Mouse (Mus musculus): ENCODE results near the gene Hectd2. TPM values are rescaled to one million over a fixed set of nuclear protein-coding genes. Genes with fewer than 3 reads are reported as not detected.

Gene Hectd2
- total and polyA plus RNA-seq, 3 experiments = 0.12 to 2.0 TPM; not detected in 1

DNA sequence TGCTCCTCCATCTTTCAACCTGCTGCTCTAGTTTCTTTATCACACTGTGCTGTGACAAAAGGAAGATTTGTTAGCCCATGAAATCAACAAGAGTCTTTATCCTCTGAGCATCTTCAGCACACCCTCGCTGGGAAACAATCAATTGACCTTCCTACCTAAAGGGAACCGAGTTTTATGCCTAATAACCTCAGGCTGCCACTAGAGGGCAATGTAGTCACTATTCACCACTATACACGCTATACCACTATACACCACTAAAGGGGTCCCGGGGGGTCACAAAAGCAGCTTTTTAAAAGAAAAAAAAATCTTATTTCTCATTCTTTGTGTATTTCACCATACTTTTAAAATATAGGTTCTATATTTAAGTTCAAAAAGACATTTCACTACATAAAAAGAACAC is 15.9 kb upstream of the Hectd2 start:
- peaks cover 3 to 6% of the 10 kb centered on the region in 2 experiments; a peak in 3 of 4 replicates for H3K27me3 ChIP-seq (ENCODE audit: control insufficient read depth in 1 of 2, insufficient read depth in 2 of 2, low read length in 2 of 2)
- no peaks in the 10 kb centered on the region for H3K4me1 ChIP-seq (ENCODE audit: control insufficient read depth in 1 of 2, insufficient read depth in 2 of 2, low read length in 2 of 2)
- H3K27ac ChIP-seq (ENCODE audit: control insufficient read depth, low read depth, low read length) = no peak overlapping the region
- no peak overlapping the region for H3K9ac ChIP-seq (ENCODE audit: control insufficient read depth, low read depth, low read length, poor library complexity, severe bottlenecking)
- no peaks in the 10 kb centered on the region for H3K9me3 ChIP-seq (replicated peaks; ENCODE audit: insufficient read depth, low read length)
- no peaks in the 10 kb centered on the region for H3K79me2 ChIP-seq (ENCODE audit: control insufficient read depth, insufficient read depth, low read length, poor library complexity)
- H3K36me3 ChIP-seq (ENCODE audit: control insufficient read depth in 1 of 2, insufficient read depth in 2 of 2, low read length in 2 of 2) = no peaks in the 10 kb centered on the region
- TF ChIP-seq ZC3H11A (IDR thresholded peaks at IDR 0.05; ENCODE audit: low read depth, low read length) (peak; percentile 45; the same call in 1 of the 2 replicates), MYB (IDR thresholded peaks at IDR 0.05; ENCODE audit: low read depth, low read length) (no peak), MYC (IDR thresholded peaks at IDR 0.05; ENCODE audit: low read depth, low read length) (no peak), GATA1 (IDR thresholded peaks at IDR 0.05; ENCODE audit: low read depth, low read length) (no peak), ZNF384 (IDR thresholded peaks at IDR 0.05; ENCODE audit: low read depth, low read length) (no peak), USF2 (IDR thresholded peaks at IDR 0.05; ENCODE audit: borderline replicate concordance in 1 of 2, insufficient read depth in 1 of 2, low read depth in 1 of 2, low read length in 2 of 2) (no peak), E2F4 (IDR thresholded peaks at IDR 0.05; ENCODE audit: borderline replicate concordance, low read depth, low read length) (no peak), TCF12 (IDR thresholded peaks at IDR 0.05; ENCODE audit: low read depth, low read length) (no peak), SMC3 (IDR thresholded peaks at IDR 0.05; ENCODE audit: low read depth, low read length) (peak; percentile 75), EP300 (IDR thresholded peaks at IDR 0.05; ENCODE audit: low read depth in 1 of 2, low read length in 2 of 2) (no peak), BHLHE40 (IDR thresholded peaks at IDR 0.05; ENCODE audit: borderline replicate concordance, low read depth, low read length) (no peak), CTCF (IDR thresholded peaks at IDR 0.05 in 2 of 3, conservative IDR thresholded peaks at IDR 0.05 in 1 of 3; ENCODE audit: control insufficient read depth in 1 of 3, insufficient read depth in 1 of 3, low read depth in 2 of 3, low read length in 3 of 3, poor library complexity in 1 of 3, severe bottlenecking in 1 of 3) (peak; percentile 43 to 87 (median 84)), RAD21 (IDR thresholded peaks at IDR 0.05; ENCODE audit: low read depth, low read length) (peak; percentile 74), TAL1 (IDR thresholded peaks at IDR 0.05; ENCODE audit: low read length) (no peak)
- DNase-seq (ENCODE audit: low read depth, low spot score) = peak; percentile 67
- H3K4me3 ChIP-seq (ENCODE audit: control insufficient read depth in 1 of 2, insufficient read depth in 1 of 2, low read depth in 2 of 2, low read length in 2 of 2) = no peak overlapping the region

DNA sequence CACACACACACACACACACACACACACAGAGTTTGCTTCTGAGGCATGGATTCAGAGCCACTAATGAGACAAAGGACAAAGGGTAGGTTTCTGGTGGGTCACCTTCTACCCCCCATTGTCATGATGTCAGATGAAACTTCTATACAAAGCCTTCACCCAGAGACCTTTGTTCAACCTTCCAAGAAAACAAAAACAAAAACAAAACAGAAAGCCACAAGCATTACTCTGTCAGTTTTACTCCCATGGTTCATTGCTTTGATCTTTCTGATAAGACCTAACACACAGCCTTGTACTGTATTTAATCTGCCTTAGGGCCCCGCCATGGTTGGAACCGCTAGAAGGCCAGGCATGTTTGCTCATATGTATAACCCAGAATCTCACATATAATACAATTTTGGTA is 15.1 kb upstream of the Hectd2 start:
- Histone ChIP-seq H3K9ac (ENCODE audit: control insufficient read depth, low read depth, low read length, poor library complexity, severe bottlenecking) (no peak overlapping the region), H3K36me3 (ENCODE audit: control insufficient read depth in 1 of 2, insufficient read depth in 2 of 2, low read length in 2 of 2) (no peaks in the 10 kb centered on the region), H3K4me3 (ENCODE audit: control insufficient read depth in 1 of 2, insufficient read depth in 1 of 2, low read depth in 2 of 2, low read length in 2 of 2) (no peak overlapping the region), H3K27me3 (ENCODE audit: control insufficient read depth in 1 of 2, insufficient read depth in 2 of 2, low read length in 2 of 2) (peaks cover 3 to 6% of the 10 kb centered on the region in 2 experiments; a peak in 3 of 4 replicates), H3K79me2 (ENCODE audit: control insufficient read depth, insufficient read depth, low read length, poor library complexity) (no peaks in the 10 kb centered on the region), H3K4me1 (ENCODE audit: control insufficient read depth in 1 of 2, insufficient read depth in 2 of 2, low read length in 2 of 2) (no peaks in the 10 kb centered on the region), H3K27ac (ENCODE audit: control insufficient read depth, low read depth, low read length) (no peak overlapping the region), H3K9me3 (replicated peaks; ENCODE audit: insufficient read depth, low read length) (no peaks in the 10 kb centered on the region)
- no peak for TF ChIP-seq CHD2 (IDR thresholded peaks at IDR 0.05; ENCODE audit: low read length)
- TF ChIP-seq ETS1 (IDR thresholded peaks at IDR 0.05; ENCODE audit: low read depth, low read length) = no peak
- TF ChIP-seq MYC (IDR thresholded peaks at IDR 0.05; ENCODE audit: low read depth, low read length) = no peak
- no peak for TF ChIP-seq NRF1 (IDR thresholded peaks at IDR 0.05; ENCODE audit: insufficient read depth, low read depth, low read length, poor library complexity, severe bottlenecking)
- TF ChIP-seq ZKSCAN1 (IDR thresholded peaks at IDR 0.05; ENCODE audit: low read depth, low read length) = no peak
- TF ChIP-seq GABPA (IDR thresholded peaks at IDR 0.05; ENCODE audit: low read depth, low read length) = no peak
- TF ChIP-seq USF2 (IDR thresholded peaks at IDR 0.05; ENCODE audit: borderline replicate concordance in 1 of 2, insufficient read depth in 1 of 2, low read depth in 1 of 2, low read length in 2 of 2) = no peak
- TF ChIP-seq RCOR1 (IDR thresholded peaks at IDR 0.05; ENCODE audit: low read depth, low read length) = no peak
- TF ChIP-seq GATA1 (IDR thresholded peaks at IDR 0.05; ENCODE audit: low read depth, low read length) = no peak
- DNase-seq (ENCODE audit: low read depth, low spot score) = no peak
